Mouse (Mus musculus) forebrain, embryonic 12.5 days (tissue): ENCODE data around the gene Anapc5. TPM values are rescaled to one million over a fixed set of nuclear protein-coding genes. Genes with fewer than 3 reads are reported as not detected.

ENCODE experiments used
- ATAC-seq: fragments of 200-750 bp; cut with Nextera tagmentation; 2 replicates; pipeline ENCODE4 v1.8.0; 2017; ENCODE audit warnings: moderate TSS enrichment; ENCODE audit not compliant: low FRiP score
- H3K27ac ChIP-seq: fragments of 300-500 bp; sonication (generic); 2 replicates; pipeline ENCODE4 v1.5.1; 2016; ENCODE audit warnings: mild to moderate bottlenecking
- H3K27me3 ChIP-seq: fragments of 300-500 bp; sonication (generic); 2 replicates; pipeline ENCODE4 v1.6.1; 2016; ENCODE audit warnings: mild to moderate bottlenecking
- H3K36me3 ChIP-seq: fragments of 300-500 bp; sonication (generic); replicated peaks from 2 replicates; pipeline ENCODE4 v1.6.1; 2016; ENCODE audit warnings: mild to moderate bottlenecking
- H3K4me1 ChIP-seq: fragments of 300-500 bp; sonication (generic); 2 replicates; pipeline ENCODE4 v1.6.1; 2016
- H3K4me2 ChIP-seq: fragments of 300-500 bp; sonication (generic); 2 replicates; pipeline ENCODE4 v1.6.1; 2016; ENCODE audit warnings: mild to moderate bottlenecking, moderate library complexity
- H3K4me3 ChIP-seq: fragments of 300-500 bp; sonication (generic); replicated peaks from 2 replicates; pipeline ENCODE4 v1.5.1; 2016; ENCODE audit warnings: mild to moderate bottlenecking
- H3K9ac ChIP-seq: fragments of 300-500 bp; sonication (generic); 2 replicates; pipeline ENCODE4 v1.6.1; 2016; ENCODE audit warnings: mild to moderate bottlenecking
- H3K9me3 ChIP-seq: fragments of 300-500 bp; sonication (generic); 2 replicates; pipeline ENCODE4 v1.6.1; 2016
- WGBS: fragments of 180-500 bp; shearing (Covaris S2); methylation state at CpG from one replicate; pipeline ENCODE4 v1.1.7; 2016; 5-methylcytosine and 5-hydroxymethylcytosine counted together
- polyA plus RNA-seq: library from polyadenylated mRNA; unstranded; fragments of >200 nt; fragmentation: Nextera tagmentation; extraction: Ambion mirVana; gene quantifications from 2 replicates; pipeline ENCODE4 v1.2.1, GENCODE M21; 2016

Gene Anapc5
- polyA plus RNA-seq, 1 experiment from 2014 or later = 563 TPM

- Histone ChIP-seq H3K4me2 (no peak overlapping the region), H3K9ac (no peak overlapping the region), H3K27ac (peak overlapping the region; percentile 56; the same call in 1 of the 2 replicates), H3K9me3 (no peaks in the 10 kb centered on the region), H3K4me1 (peaks cover 14% of the 10 kb centered on the region; the same call in 1 of the 2 replicates), H3K36me3 (peaks cover 91% of the 10 kb centered on the region), H3K4me3 (no peak overlapping the region), H3K27me3 (no peaks in the 10 kb centered on the region)
- ATAC-seq = no peak
- 95% methylated on average over 3 of the region's 3 CpGs for WGBS
Observed at GRCm38 (mm10) chr5:122797866-122798265, 23.3 kb downstream of the Anapc5 start.

- Histone ChIP-seq H3K36me3 (peaks cover 79% of the 10 kb centered on the region), H3K27ac (no peak overlapping the region), H3K4me1 (no peaks in the 10 kb centered on the region; the same call in 1 of the 2 replicates), H3K27me3 (no peaks in the 10 kb centered on the region), H3K4me2 (no peak overlapping the region), H3K4me3 (no peak overlapping the region), H3K9ac (no peak overlapping the region), H3K9me3 (no peaks in the 10 kb centered on the region)
- no peak for ATAC-seq
- 86% methylated on average over 2 of the region's 2 CpGs for WGBS
Observed at GRCm38 (mm10) chr5:122788696-122789095, 32.4 kb downstream of the Anapc5 start.

GRCm38 (mm10) chr5:122786035-122786819 is 34.9 kb downstream of the Anapc5 start:
- Histone ChIP-seq H3K4me2 (no peak overlapping the region), H3K27ac (no peak overlapping the region; the same call in 1 of the 2 replicates), H3K9me3 (no peaks in the 10 kb centered on the region), H3K4me1 (no peaks in the 10 kb centered on the region; the same call in 1 of the 2 replicates), H3K9ac (no peak overlapping the region), H3K27me3 (no peaks in the 10 kb centered on the region), H3K36me3 (peaks cover 57% of the 10 kb centered on the region), H3K4me3 (no peak overlapping the region)
- no peak for ATAC-seq
- WGBS = 70% methylated on average over 12 of the region's 12 CpGs

GRCm38 (mm10) chr5:122783726-122784406 is 37.3 kb downstream of the Anapc5 start:
- H3K9ac ChIP-seq = no peak overlapping the region
- H3K27me3 ChIP-seq = no peaks in the 10 kb centered on the region
- ATAC-seq = no peak
- 58% methylated on average over 14 of the region's 14 CpGs for WGBS
- H3K4me3 ChIP-seq = no peak overlapping the region
- no peaks in the 10 kb centered on the region for H3K9me3 ChIP-seq
- H3K4me2 ChIP-seq = no peak overlapping the region
- H3K27ac ChIP-seq = no peak overlapping the region
- peaks cover 6% of the 10 kb centered on the region for H3K4me1 ChIP-seq
- H3K36me3 ChIP-seq = peaks cover 36% of the 10 kb centered on the region

GRCm38 (mm10) chr5:122782066-122782465 is 39.1 kb downstream of the Anapc5 start:
- WGBS = 65% methylated on average over 1 of the region's 1 CpGs
- no peaks in the 10 kb centered on the region for H3K9me3 ChIP-seq

GRCm38 (mm10) chr5:122780791-122781432 is 40.2 kb downstream of the Anapc5 start:
- ATAC-seq = no peak
- no peak overlapping the region for H3K9ac ChIP-seq
- 91% methylated on average over 19 of the region's 19 CpGs for WGBS
- H3K36me3 ChIP-seq = peaks cover 7% of the 10 kb centered on the region; the same call in 1 of the 2 replicates
- no peak overlapping the region for H3K27ac ChIP-seq
- no peak overlapping the region for H3K4me3 ChIP-seq
- H3K27me3 ChIP-seq = no peaks in the 10 kb centered on the region
- no peaks in the 10 kb centered on the region for H3K9me3 ChIP-seq
- H3K4me1 ChIP-seq = peaks cover 14% of the 10 kb centered on the region
- H3K4me2 ChIP-seq = no peak overlapping the region

More at GRCm38 (mm10) chr5:122782066-122782465, 39.1 kb downstream of the Anapc5 start:
- ATAC-seq = no peak
- H3K27ac ChIP-seq = no peak overlapping the region
- H3K4me1 ChIP-seq = peaks cover 14% of the 10 kb centered on the region
- H3K4me2 ChIP-seq = no peak overlapping the region
- peaks cover 18% of the 10 kb centered on the region for H3K36me3 ChIP-seq
- no peak overlapping the region for H3K9ac ChIP-seq
- H3K4me3 ChIP-seq = no peak overlapping the region
- no peaks in the 10 kb centered on the region for H3K27me3 ChIP-seq

- under 1% methylated on average over 44 of the region's 63 CpGs for WGBS
- peak; percentile 90 for ATAC-seq
- H3K9ac ChIP-seq = peak within 1 kb of the TSS; percentile 93
- no peaks in the 10 kb centered on the region for H3K9me3 ChIP-seq
- no peaks in the 10 kb centered on the region for H3K36me3 ChIP-seq
- no peaks in the 10 kb centered on the region for H3K27me3 ChIP-seq
- peak within 1 kb of the TSS; percentile 42; the same call in 1 of the 2 replicates for H3K27ac ChIP-seq
- peak within 1 kb of the TSS; percentile 92 for H3K4me3 ChIP-seq
- peak within 1 kb of the TSS; percentile 80 for H3K4me2 ChIP-seq
- H3K4me1 ChIP-seq = peaks cover 14% of the 10 kb centered on the region
Observed at GRCm38 (mm10) chr5:122779277-122779834, 41.8 kb downstream of the Anapc5 start, which contains the start of gene Camkk2. Gene Camkk2 (minus strand): TSS chr5:122779409.

- H3K4me2 ChIP-seq = peak overlapping the region; percentile 80
- peak overlapping the region; percentile 92 for H3K4me3 ChIP-seq
- H3K36me3 ChIP-seq = no peaks in the 10 kb centered on the region
- peak overlapping the region; percentile 93 for H3K9ac ChIP-seq
- no peaks in the 10 kb centered on the region for H3K27me3 ChIP-seq
- H3K4me1 ChIP-seq = peaks cover 19% of the 10 kb centered on the region
- no peaks in the 10 kb centered on the region for H3K9me3 ChIP-seq
- ATAC-seq = peak; percentile 62; the same call in 1 of the 2 replicates
- H3K27ac ChIP-seq = no peak overlapping the region
- under 1% methylated on average over 28 of the region's 55 CpGs for WGBS
Observed at GRCm38 (mm10) chr5:122778231-122779226, 42.6 kb downstream of the Anapc5 start.

- Histone ChIP-seq H3K27ac (no peak overlapping the region), H3K9ac (no peak overlapping the region), H3K4me3 (no peak overlapping the region), H3K36me3 (peaks cover 4% of the 10 kb centered on the region; the same call in 1 of the 2 replicates), H3K4me1 (peaks cover 19% of the 10 kb centered on the region), H3K9me3 (0 out of 2 replicates have a peak, but pooled peaks cover under 1% of the 10 kb centered on the region), H3K4me2 (no peak overlapping the region), H3K27me3 (no peaks in the 10 kb centered on the region)
- WGBS = 44% methylated on average over 2 of the region's 2 CpGs
- no peak for ATAC-seq
Observed at GRCm38 (mm10) chr5:122777322-122777721, 43.8 kb downstream of the Anapc5 start.

GRCm38 (mm10) chr5:122775646-122776286 is 45.4 kb downstream of the Anapc5 start:
- no peak for ATAC-seq
- Histone ChIP-seq H3K27ac (no peak overlapping the region), H3K9ac (no peak overlapping the region), H3K4me3 (no peak overlapping the region), H3K36me3 (peaks cover 6% of the 10 kb centered on the region; the same call in 1 of the 2 replicates), H3K4me1 (peaks cover 19% of the 10 kb centered on the region), H3K27me3 (no peaks in the 10 kb centered on the region), H3K9me3 (0 out of 2 replicates have a peak, but pooled peaks cover 4% of the 10 kb centered on the region), H3K4me2 (no peak overlapping the region)
- WGBS = 87% methylated on average over 14 of the region's 14 CpGs
